Mouse (Mus musculus) layer of hippocampus, postnatal 25 days (tissue): ENCODE data around the gene Tmem144. TPM values are rescaled to one million over a fixed set of nuclear protein-coding genes. Genes with fewer than 3 reads are reported as not detected.
A peak's percentile ranks its signal among the peaks of the same experiment; 100 is the strongest.
"Not testable (repeated sequence)": the region's sequence is repeated elsewhere in the genome, so short reads cannot be mapped to it uniquely, and the experiment has no call there.

ENCODE experiments used
- DNase-seq, 2 experiments: peaks; one replicate each; pipeline ENCODE4 v3.0.0; 2022; ENCODE audit warnings: mixed read lengths in 2 of 2, low spot score in 1 of 2; ENCODE audit errors: extremely low spot score in 1 of 2
- total RNA-seq, 2 experiments: library from RNA; stranded (reverse); gene quantifications; 2 replicates each; pipeline ENCODE4 v1.2.3; 2021

The Tmem144 gene
- total RNA-seq, 2 experiments from 2014 or later: 19.1 to 20.3 TPM

DNA sequence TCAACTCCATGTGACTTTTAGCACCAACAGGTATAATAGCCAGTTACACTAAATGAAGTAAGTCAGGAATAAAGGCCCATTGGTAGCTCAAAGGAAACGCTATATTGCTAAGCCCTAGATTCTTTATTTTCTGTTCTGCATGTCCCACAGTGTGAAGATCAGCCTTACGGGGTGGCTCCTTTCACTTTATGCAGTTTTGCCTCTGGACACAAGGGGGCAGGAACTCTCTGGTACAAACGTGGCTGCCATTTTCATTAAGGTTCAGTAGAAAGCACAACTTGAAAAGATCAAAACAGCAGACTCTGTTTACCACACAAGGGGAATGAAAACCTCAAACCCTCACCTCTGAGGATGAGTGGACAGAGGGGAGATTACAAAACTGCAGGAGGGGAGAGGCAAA lies 40.9 kb downstream of the Tmem144 start:
- DNase-seq: peak in 1 of 2 experiments; percentile 47

GRCm38 (mm10) chr3:79810563-79810962 lies 42.0 kb downstream of the Tmem144 start:
- DNase-seq: no peak

DNA sequence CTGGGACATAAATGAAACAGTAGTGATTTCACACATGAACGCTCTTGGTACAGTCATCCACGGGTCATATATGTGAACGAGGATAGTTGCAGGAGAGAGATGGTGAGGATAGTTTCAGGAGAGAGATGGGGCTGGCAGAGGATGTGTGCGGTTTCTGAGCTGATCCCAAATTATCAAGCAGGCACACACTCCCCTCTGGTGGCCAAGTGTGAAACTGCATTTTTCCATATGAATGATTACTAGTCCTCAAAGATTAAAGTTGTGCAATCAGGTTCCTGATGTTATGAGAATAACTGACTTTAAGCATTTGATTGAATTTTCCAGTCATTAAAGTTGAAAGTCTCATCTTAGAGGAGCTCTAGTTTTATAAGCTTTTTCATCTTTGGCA lies 43.4 kb downstream of the Tmem144 start:
- peak; percentile 42 to 78 for DNase-seq

GRCm38 (mm10) chr3:79808530-79809179 lies 43.9 kb downstream of the Tmem144 start:
- DNase-seq: no peak

GRCm38 (mm10) chr3:79800761-79801160 lies 51.8 kb downstream of the Tmem144 start:
- DNase-seq: not testable (repeated sequence)

DNA sequence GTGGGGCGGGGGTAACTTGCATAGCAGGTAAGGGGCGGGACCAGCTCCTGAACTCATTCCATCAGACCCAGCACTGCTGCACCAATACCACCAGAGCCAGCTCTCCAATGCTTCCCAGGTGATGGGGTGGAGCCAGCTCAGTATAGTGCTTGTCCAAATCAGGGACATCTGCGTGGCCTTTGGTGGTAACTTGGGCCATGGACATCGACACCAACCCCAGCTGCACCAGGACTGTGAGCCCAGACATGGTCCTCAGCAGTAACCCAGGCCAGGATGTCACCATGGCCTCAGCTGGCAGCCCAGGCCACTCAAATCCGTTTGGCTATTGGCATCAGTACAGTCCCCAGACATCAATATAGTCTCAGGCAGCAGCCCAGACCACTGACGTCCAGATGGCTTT lies 60.3 kb downstream of the Tmem144 start:
- no peak for DNase-seq

DNA sequence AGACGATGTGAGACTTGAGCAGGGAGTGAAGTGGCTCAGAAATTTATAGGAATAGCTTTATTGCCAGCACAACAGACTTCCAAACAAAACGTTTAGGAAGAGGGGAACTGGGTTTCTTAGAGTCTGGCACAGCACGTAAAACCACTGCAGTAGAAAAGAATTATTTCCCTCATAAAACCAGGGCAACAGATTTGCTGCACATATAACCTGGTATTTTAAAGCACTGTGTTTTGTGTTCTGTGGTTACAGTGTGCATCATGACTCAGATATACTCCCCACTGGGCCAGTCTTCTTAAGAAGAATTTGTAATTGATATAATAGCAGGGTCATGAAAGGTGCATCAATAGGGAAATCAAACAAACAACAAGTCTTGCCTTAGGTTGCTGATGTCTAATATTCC lies 62.2 kb downstream of the Tmem144 start:
- no peak for DNase-seq

- no peak for DNase-seq
Measured at GRCm38 (mm10) chr3:79789554-79789953, 63.0 kb downstream of the Tmem144 start.

- no peak for DNase-seq
Measured at GRCm38 (mm10) chr3:79788959-79789358, 63.6 kb downstream of the Tmem144 start.

DNA sequence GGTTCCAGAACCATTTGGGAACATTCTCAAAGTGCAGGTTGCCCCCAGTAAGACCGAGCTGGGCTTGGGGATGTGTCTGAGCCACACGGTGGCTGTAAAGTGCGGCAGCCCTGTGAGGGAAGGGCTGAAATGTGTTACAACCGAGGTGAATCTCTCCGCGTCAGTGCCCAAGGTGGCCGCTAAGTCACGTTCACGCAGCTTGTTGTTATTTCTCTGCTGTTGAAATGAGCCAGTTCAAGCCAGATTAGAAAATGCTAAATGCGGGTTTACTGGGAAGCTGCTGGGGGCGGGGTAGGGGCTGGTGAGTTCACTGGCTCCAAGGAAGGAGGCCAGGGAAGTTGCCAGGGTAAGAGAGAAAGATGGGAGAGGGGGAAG lies 68.2 kb downstream of the Tmem144 start:
- no peak for DNase-seq

DNA sequence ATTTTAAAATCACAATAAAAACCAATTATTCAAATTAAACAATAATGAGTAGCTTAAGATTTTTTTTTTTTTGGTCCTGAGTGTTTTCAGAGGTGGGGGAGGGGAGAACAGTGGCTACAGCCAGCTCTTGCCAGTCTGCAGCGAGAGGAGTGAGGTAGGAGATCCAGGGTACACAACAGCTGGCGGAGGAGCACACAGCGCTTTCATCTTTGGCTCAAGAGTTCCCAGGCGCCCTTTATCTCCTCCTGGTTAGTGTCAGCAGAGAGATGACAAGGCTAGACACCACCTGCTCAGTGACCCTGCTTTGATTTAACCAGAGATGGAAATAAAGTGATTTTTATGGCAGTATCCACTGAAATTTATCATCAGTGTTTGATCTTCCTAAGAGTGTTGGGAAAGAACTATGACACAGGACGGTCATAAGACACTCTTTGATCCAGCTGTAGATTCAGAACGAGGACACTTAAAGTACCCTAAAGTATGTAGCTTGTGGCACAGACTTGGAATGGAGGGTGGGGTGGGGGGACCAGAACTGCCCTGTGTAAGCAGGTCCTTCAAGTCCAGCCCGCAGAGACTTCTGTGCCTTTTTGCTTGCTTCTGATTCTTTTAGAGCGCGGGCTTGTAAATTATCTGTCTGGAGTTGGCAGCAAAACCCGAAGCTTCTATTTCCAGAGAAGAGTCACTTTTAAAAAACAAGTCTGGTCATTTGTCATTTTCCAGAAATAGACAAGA lies 68.8 kb downstream of the Tmem144 start:
- no peak for DNase-seq

- no peak for DNase-seq
Measured at GRCm38 (mm10) chr3:79772701-79773100, 79.9 kb downstream of the Tmem144 start.

Other genes starting within 250 kb of the Tmem144 start
- gene 4930579G24Rik, start 223.7 kb downstream of the Tmem144 start, total RNA-seq: 1 to 10 TPM; 1.9 TPM
- 10 to 100 TPM; 26.2 to 27.2 TPM for gene Etfdh, start 223.3 kb downstream of the Tmem144 start, total RNA-seq
- gene Rxfp1, start 114.9 kb downstream of the Tmem144 start, total RNA-seq: 10 to 100 TPM in 1 of 2 experiments, 1 to 10 TPM in 1; 6.8 to 12.0 TPM
- 1 to 10 TPM; 5.4 to 6.9 TPM for gene Fam198b, start 31.8 kb upstream of the Tmem144 start, total RNA-seq